Comparison of ENCODE assay signal across 21 mouse cellular contexts in the genomic region with DNA sequence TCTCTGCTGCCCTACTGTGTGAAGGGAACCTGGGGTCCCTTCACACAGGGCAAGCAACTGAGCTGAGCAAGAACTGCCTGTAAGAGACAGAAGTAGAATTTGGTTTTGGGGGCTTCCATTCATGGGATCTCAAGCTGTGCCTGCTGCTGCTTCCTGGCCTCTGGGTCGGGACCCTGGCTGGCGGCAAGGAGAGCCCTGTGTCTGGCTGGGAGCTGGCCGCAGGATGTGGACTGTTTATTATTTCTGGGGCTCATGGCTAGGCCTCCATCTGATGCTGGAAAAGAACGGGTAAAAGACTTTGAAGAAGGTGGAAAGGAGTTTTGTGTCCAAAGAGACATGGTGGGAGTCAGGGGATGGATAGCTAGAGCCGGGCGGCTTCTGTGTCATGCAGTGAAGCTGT.
"Had no signal": no experiment of that assay in that cellular context is flagged by ENCODE, and none has a peak within 500 bp of the region (broad histone marks: within the 10 kb centered on the region; RNA-seq: fewer than 3 reads in every experiment).

No protein-coding gene starts in this region.

- DNase-seq: kidney, adult 11 months; kidney, adult 8-10 months; kidney, postnatal 10 days; kidney, postnatal 36 days; left cerebral cortex, postnatal 4 days; liver, postnatal 0 days; midbrain, embryonic 14.5 days; retina, postnatal 1 day; right cerebral cortex, postnatal 25 days; spleen, adult 18-20 months; thymus, postnatal 25 days had no signal

- H3K36me3 ChIP-seq: intestine, embryonic 15.5 days; kidney, embryonic 15.5 days; limb, embryonic 12.5 days; limb, embryonic 15.5 days; neural tube, embryonic 12.5 days; neural tube, embryonic 15.5 days; stomach, embryonic 15.5 days had no signal

- ATAC-seq: intestine, embryonic 15.5 days; liver, postnatal 0 days had no signal

- H3K27ac ChIP-seq: intestine, embryonic 15.5 days; kidney, embryonic 15.5 days; limb, embryonic 12.5 days; limb, embryonic 15.5 days; liver, embryonic 14.5 days; neural tube, embryonic 12.5 days; neural tube, embryonic 15.5 days; stomach, embryonic 15.5 days had no signal

- H3K4me2 ChIP-seq: intestine, embryonic 15.5 days; kidney, embryonic 15.5 days; limb, embryonic 12.5 days; limb, embryonic 15.5 days; liver, embryonic 11.5 days; midbrain, embryonic 11.5 days; neural tube, embryonic 12.5 days; neural tube, embryonic 15.5 days; stomach, embryonic 15.5 days had no signal

- H3K9ac ChIP-seq: intestine, embryonic 15.5 days; kidney, embryonic 15.5 days; limb, embryonic 12.5 days; limb, embryonic 15.5 days; liver, embryonic 14.5 days; liver, postnatal 0 days; neural tube, embryonic 12.5 days; neural tube, embryonic 15.5 days; stomach, embryonic 15.5 days had no signal

- H3K4me3 ChIP-seq: intestine, embryonic 15.5 days; kidney, embryonic 15.5 days; limb, embryonic 12.5 days; limb, embryonic 15.5 days; neural tube, embryonic 12.5 days; neural tube, embryonic 15.5 days; stomach, embryonic 15.5 days had no signal

- H3K9me3 ChIP-seq: intestine, embryonic 15.5 days; kidney, embryonic 15.5 days; limb, embryonic 12.5 days; limb, embryonic 15.5 days; neural tube, embryonic 12.5 days; neural tube, embryonic 15.5 days; stomach, embryonic 15.5 days had no signal

- H3K4me1 ChIP-seq: limb, embryonic 15.5 days had no signal
